Mouse (Mus musculus): Measurements from ENCODE around the gene Plekhm3. TPM values are rescaled to one million over a fixed set of nuclear protein-coding genes. Genes with fewer than 3 reads are reported as not detected.
A peak's percentile ranks its signal among the peaks of the same experiment; 100 is the strongest.

Plekhm3 gene
- total RNA-seq, 1 experiment: 9.8 TPM

DNA sequence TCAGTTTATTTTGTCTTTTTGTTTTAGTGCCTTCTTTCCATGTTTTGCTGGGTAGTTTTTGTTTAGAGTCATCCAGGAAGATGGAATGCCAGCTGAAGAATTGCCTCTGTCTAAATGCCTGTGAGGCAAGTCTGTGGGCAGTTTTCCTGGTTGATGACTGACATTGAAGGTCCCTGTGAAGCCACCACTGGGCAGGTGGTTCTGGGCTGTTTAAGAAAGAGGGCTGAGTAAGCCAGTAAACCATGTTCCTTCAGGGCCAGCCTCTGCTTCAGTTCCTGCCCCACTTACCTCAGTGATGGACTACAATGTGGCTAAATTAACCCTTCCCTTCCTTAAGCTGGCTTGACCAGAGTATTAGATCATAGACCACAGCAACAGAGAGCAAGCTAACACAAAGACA is 31.6 kb upstream of the Plekhm3 start:
- Histone ChIP-seq H3K4me3 (ENCODE audit: insufficient read depth in 1 of 2, low read depth in 1 of 2, low read length in 2 of 2, poor library complexity in 1 of 2, severe bottlenecking in 1 of 2) (no peak overlapping the region), H3K27ac (ENCODE audit: insufficient read depth, low read depth, low read length, poor library complexity, severe bottlenecking) (no peak overlapping the region), H3K4me1 (ENCODE audit: control insufficient read depth in 2 of 2, insufficient read depth in 2 of 2, low read length in 2 of 2, poor library complexity in 1 of 2) (no peaks in the 10 kb centered on the region), H3K9ac (ENCODE audit: insufficient read depth, low read depth, low read length, poor library complexity, severe bottlenecking) (no peak overlapping the region), H3K36me3 (ENCODE audit: control insufficient read depth, insufficient read depth, low read length, poor library complexity, severe bottlenecking) (no peaks in the 10 kb centered on the region), H3K9me3 (ENCODE audit: control insufficient read depth, insufficient read depth, low read depth, low read length) (no peaks in the 10 kb centered on the region)
- TF ChIP-seq HCFC1 (IDR thresholded peaks at IDR 0.05; ENCODE audit: borderline replicate concordance, insufficient read depth, low read length): no peak
- TF ChIP-seq ZC3H11A (IDR thresholded peaks at IDR 0.05; ENCODE audit: borderline replicate concordance, low read depth, low read length): no peak
- no peak for TF ChIP-seq ZNF384 (IDR thresholded peaks at IDR 0.05; ENCODE audit: low read depth, low read length)
- TF ChIP-seq MAFK (IDR thresholded peaks at IDR 0.05; ENCODE audit: insufficient read depth, low read depth, low read length): no peak
- TF ChIP-seq CHD2 (IDR thresholded peaks at IDR 0.05; ENCODE audit: low read depth, low read length): no peak
- no peak for DNase-seq (ENCODE audit: low read depth, low spot score)
- in situ Hi-C loops (cut with MboI; ENCODE audit: low sequenced_read_pairs in 2 of 2, unreplicated experiment in 2 of 2): loop anchor here in 1 of 2 experiments (10.0 kb wide), 1 partner anchor 273 kb away; no protein-coding TSS in a partner anchor

DNA sequence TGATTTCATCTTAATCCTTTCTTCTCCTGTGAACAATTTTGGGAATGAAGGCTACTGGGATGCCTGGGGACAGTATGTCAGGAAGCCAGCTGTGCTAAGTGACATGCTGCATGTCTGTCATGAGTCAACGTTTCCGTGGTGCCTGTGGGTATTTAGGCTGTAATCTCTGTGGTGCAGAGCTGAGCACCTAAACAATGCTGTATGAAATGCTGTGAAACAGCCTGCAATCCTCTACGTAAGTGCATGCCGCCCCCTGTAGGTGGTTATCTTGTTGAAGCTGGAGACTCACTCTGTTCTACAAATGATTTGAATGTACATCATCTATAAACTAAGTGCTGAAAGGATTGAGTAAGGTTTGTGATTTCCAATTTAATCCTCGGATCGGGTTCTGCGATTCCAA is 29.5 kb upstream of the Plekhm3 start:
- DNase-seq (ENCODE audit: low read depth, low spot score): peak; percentile 30
- no peaks in the 10 kb centered on the region for H3K4me1 ChIP-seq (ENCODE audit: control insufficient read depth in 2 of 2, insufficient read depth in 2 of 2, low read length in 2 of 2, poor library complexity in 1 of 2)
- no peak overlapping the region for H3K27ac ChIP-seq (ENCODE audit: insufficient read depth, low read depth, low read length, poor library complexity, severe bottlenecking)
- H3K9ac ChIP-seq (ENCODE audit: insufficient read depth, low read depth, low read length, poor library complexity, severe bottlenecking): no peak overlapping the region
- TF ChIP-seq CHD2 (IDR thresholded peaks at IDR 0.05; ENCODE audit: low read depth, low read length): no peak
- TF ChIP-seq ZC3H11A (IDR thresholded peaks at IDR 0.05; ENCODE audit: borderline replicate concordance, low read depth, low read length): peak; percentile 68; the same call in 1 of the 2 replicates
- TF ChIP-seq HCFC1 (IDR thresholded peaks at IDR 0.05; ENCODE audit: borderline replicate concordance, insufficient read depth, low read length): no peak
- H3K9me3 ChIP-seq (ENCODE audit: control insufficient read depth, insufficient read depth, low read depth, low read length): no peaks in the 10 kb centered on the region
- in situ Hi-C loops (cut with MboI; ENCODE audit: low sequenced_read_pairs in 2 of 2, unreplicated experiment in 2 of 2): loop anchor here in 1 of 2 experiments (10.0 kb wide), 1 partner anchor 271 kb away; no protein-coding TSS in a partner anchor
- H3K4me3 ChIP-seq (ENCODE audit: insufficient read depth in 1 of 2, low read depth in 1 of 2, low read length in 2 of 2, poor library complexity in 1 of 2, severe bottlenecking in 1 of 2): no peak overlapping the region
- H3K36me3 ChIP-seq (ENCODE audit: control insufficient read depth, insufficient read depth, low read length, poor library complexity, severe bottlenecking): no peaks in the 10 kb centered on the region

DNA sequence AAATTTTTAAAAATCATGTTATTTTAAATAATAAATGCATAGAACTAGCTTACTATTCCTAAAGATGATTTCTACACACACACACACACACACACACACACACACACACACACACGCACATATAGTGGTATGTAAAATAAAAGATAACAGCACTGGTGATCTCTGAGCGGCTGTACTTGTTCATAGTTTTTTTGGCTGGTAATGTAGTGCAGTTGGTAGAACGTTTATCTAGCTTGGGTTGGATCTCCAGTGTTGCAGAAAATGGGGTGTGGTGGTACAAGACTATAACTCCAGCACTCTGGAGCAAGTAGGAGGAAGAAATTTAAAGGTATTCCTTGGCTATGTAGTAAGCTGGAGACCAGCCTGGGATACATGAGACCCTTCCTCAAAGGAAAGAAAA is 26.6 kb upstream of the Plekhm3 start:
- DNase-seq (ENCODE audit: low read depth, low spot score): no peak
- in situ Hi-C loops (cut with MboI; ENCODE audit: low sequenced_read_pairs in 2 of 2, unreplicated experiment in 2 of 2): loop anchor here in 1 of 2 experiments (10.0 kb wide), 1 partner anchor 268 kb away; no protein-coding TSS in a partner anchor
- TF ChIP-seq CHD2 (IDR thresholded peaks at IDR 0.05; ENCODE audit: low read depth, low read length) (no peak), ZNF384 (IDR thresholded peaks at IDR 0.05; ENCODE audit: low read depth, low read length) (no peak), ZC3H11A (IDR thresholded peaks at IDR 0.05; ENCODE audit: borderline replicate concordance, low read depth, low read length) (no peak), MAFK (IDR thresholded peaks at IDR 0.05; ENCODE audit: insufficient read depth, low read depth, low read length) (no peak), HCFC1 (IDR thresholded peaks at IDR 0.05; ENCODE audit: borderline replicate concordance, insufficient read depth, low read length) (no peak)
- Histone ChIP-seq H3K9ac (ENCODE audit: insufficient read depth, low read depth, low read length, poor library complexity, severe bottlenecking) (no peak overlapping the region), H3K4me1 (ENCODE audit: control insufficient read depth in 2 of 2, insufficient read depth in 2 of 2, low read length in 2 of 2, poor library complexity in 1 of 2) (peaks cover 0 to 2% of the 10 kb centered on the region in 2 experiments; a peak in 1 of 4 replicates), H3K36me3 (ENCODE audit: control insufficient read depth, insufficient read depth, low read length, poor library complexity, severe bottlenecking) (no peaks in the 10 kb centered on the region), H3K9me3 (ENCODE audit: control insufficient read depth, insufficient read depth, low read depth, low read length) (no peaks in the 10 kb centered on the region), H3K27ac (ENCODE audit: insufficient read depth, low read depth, low read length, poor library complexity, severe bottlenecking) (no peak overlapping the region), H3K4me3 (ENCODE audit: insufficient read depth in 1 of 2, low read depth in 1 of 2, low read length in 2 of 2, poor library complexity in 1 of 2, severe bottlenecking in 1 of 2) (no peak overlapping the region)

DNA sequence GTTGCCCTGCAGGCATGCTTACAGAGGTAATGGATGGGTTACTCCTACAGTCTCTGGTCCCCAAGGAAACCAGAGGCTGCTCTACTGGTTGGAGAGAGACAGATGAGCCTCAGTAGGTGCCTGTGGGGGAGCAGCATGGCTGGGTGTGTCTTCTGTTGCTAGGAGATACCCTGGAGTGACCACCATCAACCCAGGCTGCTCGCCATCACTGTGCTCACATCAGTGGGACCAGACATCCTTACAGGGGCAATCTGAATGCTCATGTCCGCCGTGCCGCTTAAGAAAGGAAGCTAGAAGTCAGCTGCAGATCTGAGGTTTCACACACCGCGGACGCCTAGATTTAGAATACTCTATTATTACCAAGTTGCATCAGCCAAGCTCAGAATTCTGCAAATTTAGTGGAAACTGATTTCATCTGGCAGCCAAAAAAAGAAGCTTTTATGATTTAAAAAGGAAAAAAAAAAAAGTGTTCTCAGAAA is 21.7 kb upstream of the Plekhm3 start:
- in situ Hi-C loops (cut with MboI; ENCODE audit: low sequenced_read_pairs in 2 of 2, unreplicated experiment in 2 of 2): no loop called here
- H3K27ac ChIP-seq (ENCODE audit: insufficient read depth, low read depth, low read length, poor library complexity, severe bottlenecking): no peak overlapping the region
- H3K36me3 ChIP-seq (ENCODE audit: control insufficient read depth, insufficient read depth, low read length, poor library complexity, severe bottlenecking): no peaks in the 10 kb centered on the region
- no peak overlapping the region for H3K4me3 ChIP-seq (ENCODE audit: insufficient read depth in 1 of 2, low read depth in 1 of 2, low read length in 2 of 2, poor library complexity in 1 of 2, severe bottlenecking in 1 of 2)
- no peaks in the 10 kb centered on the region for H3K9me3 ChIP-seq (ENCODE audit: control insufficient read depth, insufficient read depth, low read depth, low read length)
- peaks cover 0 to 4% of the 10 kb centered on the region in 2 experiments; a peak in 1 of 4 replicates for H3K4me1 ChIP-seq (ENCODE audit: control insufficient read depth in 2 of 2, insufficient read depth in 2 of 2, low read length in 2 of 2, poor library complexity in 1 of 2)
- no peak for DNase-seq (ENCODE audit: low read depth, low spot score)
- TF ChIP-seq ZNF384 (IDR thresholded peaks at IDR 0.05; ENCODE audit: low read depth, low read length): no peak
- no peak for TF ChIP-seq MAFK (IDR thresholded peaks at IDR 0.05; ENCODE audit: insufficient read depth, low read depth, low read length)
- no peak for TF ChIP-seq HCFC1 (IDR thresholded peaks at IDR 0.05; ENCODE audit: borderline replicate concordance, insufficient read depth, low read length)
- no peak for TF ChIP-seq CHD2 (IDR thresholded peaks at IDR 0.05; ENCODE audit: low read depth, low read length)
- no peak for TF ChIP-seq ZC3H11A (IDR thresholded peaks at IDR 0.05; ENCODE audit: borderline replicate concordance, low read depth, low read length)
- no peak overlapping the region for H3K9ac ChIP-seq (ENCODE audit: insufficient read depth, low read depth, low read length, poor library complexity, severe bottlenecking)
